Mouse (Mus musculus): Measurements from ENCODE around the gene Cartpt. TPM values are rescaled to one million over a fixed set of nuclear protein-coding genes. Genes with fewer than 3 reads are reported as not detected.

Cartpt gene
- polyA plus RNA-seq (2014; fragmentation: Illumina TruSeq; extraction: RNeasy Lipid Tissue Mini Kit (QIAGEN cat#74804); ENCODE audit: low replicate concordance) = 1.4 TPM

GRCm38 (mm10) chr13:99900965-99901364, at the start of gene Cartpt:
Cartpt (minus strand) TSS chr13:99901091.

Other genes starting within 250 kb of the Cartpt start
- gene Mccc2, start 114.5 kb upstream of the Cartpt start, polyA plus RNA-seq (2014; fragmentation: Illumina TruSeq; extraction: RNeasy Lipid Tissue Mini Kit (QIAGEN cat#74804); ENCODE audit: low replicate concordance) = 35.4 TPM
- gene Bdp1, start 203.0 kb upstream of the Cartpt start, polyA plus RNA-seq (2014; fragmentation: Illumina TruSeq; extraction: RNeasy Lipid Tissue Mini Kit (QIAGEN cat#74804); ENCODE audit: low replicate concordance) = 44.3 TPM
- 115 TPM for gene Serf1, start 206.9 kb upstream of the Cartpt start, polyA plus RNA-seq (2014; fragmentation: Illumina TruSeq; extraction: RNeasy Lipid Tissue Mini Kit (QIAGEN cat#74804); ENCODE audit: low replicate concordance)
- 56.8 TPM for gene Smn1, start 223.8 kb upstream of the Cartpt start, polyA plus RNA-seq (2014; fragmentation: Illumina TruSeq; extraction: RNeasy Lipid Tissue Mini Kit (QIAGEN cat#74804); ENCODE audit: low replicate concordance)

All from small intestine, adult 10 weeks (tissue).